Comparison of ENCODE assay signal across 8 mouse cellular contexts in genomic region chr11:72411093-72411921, GRCm38 (mm10). TPM values are rescaled to one million over a fixed set of nuclear protein-coding genes. Genes with fewer than 3 reads are reported as not detected.
DNase-seq lines count a peak whose midpoint lies in the region; ATAC-seq lines count a peak whose summit lies in the region.

Smtnl2 (minus strand) TSS chr11:72411713.

- H3K9ac ChIP-seq in forebrain, embryonic 15.5 days (replicated peaks), result peak within 1 kb of the TSS; percentile 55
- H3K9ac ChIP-seq in lung, embryonic 16.5 days (ENCODE audit: low read length), result peak within 1 kb of the TSS; percentile 93

- intact Hi-C loops in heart, postnatal 14 days (cut with DNase I), result loop anchor here (2.0 kb wide), 1 partner anchor 13 kb away; no protein-coding TSS in a partner anchor

- WGBS in forebrain, embryonic 15.5 days, result under 1% methylated on average over 83 of the region's 86 CpGs
- under 1% methylated on average over 86 of the region's 86 CpGs for WGBS in lung, embryonic 16.5 days

- ATAC-seq in forebrain, embryonic 15.5 days (replicated peaks), result peak; percentile 89
- peak; percentile 95 for ATAC-seq in lung, embryonic 16.5 days (ENCODE audit: low read depth)

- no peaks in the 10 kb centered on the region for H3K36me3 ChIP-seq in forebrain, embryonic 15.5 days
- no peaks in the 10 kb centered on the region for H3K36me3 ChIP-seq in lung, embryonic 16.5 days (ENCODE audit: control insufficient read depth, insufficient read depth, low read length)

- H3K9me3 ChIP-seq in forebrain, embryonic 15.5 days, result no peaks in the 10 kb centered on the region
- no peaks in the 10 kb centered on the region for H3K9me3 ChIP-seq in lung, embryonic 16.5 days (ENCODE audit: control insufficient read depth, low read length)

- H3K4me2 ChIP-seq in forebrain, embryonic 15.5 days (replicated peaks), result peak within 1 kb of the TSS; percentile 94
- peak within 1 kb of the TSS; percentile 92 for H3K4me2 ChIP-seq in lung, embryonic 16.5 days (ENCODE audit: low read depth, low read length)

- no peak within 1 kb of the TSS for H3K27ac ChIP-seq in forebrain, embryonic 15.5 days (replicated peaks)
- peak within 1 kb of the TSS; percentile 94 for H3K27ac ChIP-seq in lung, embryonic 16.5 days (ENCODE audit: low read length)

- peaks cover 15% of the 10 kb centered on the region; the same call in 1 of the 2 replicates for H3K27me3 ChIP-seq in forebrain, embryonic 15.5 days
- H3K27me3 ChIP-seq in lung, embryonic 16.5 days (ENCODE audit: control insufficient read depth, insufficient read depth, low read depth, low read length), result no peaks in the 10 kb centered on the region

- peak; percentile 30 to 37 for DNase-seq in left cerebral cortex, adult 18-20 months (ENCODE audit: low spot score in 2 of 2)
- DNase-seq in left cerebral cortex, adult 11 months (ENCODE audit: low spot score), result no peak
- DNase-seq in heart, postnatal 14 days, result peak; percentile 95 to 96
- DNase-seq in kidney, postnatal 4 days, result peak; percentile 95 to 97
- DNase-seq in ovary, postnatal 14 days (ENCODE audit: low spot score), result peak; percentile 86
- peak; percentile 43 to 52 for DNase-seq in thymus, postnatal 36 days

- H3K4me1 ChIP-seq in forebrain, embryonic 15.5 days, result peaks cover 15% of the 10 kb centered on the region
- peaks cover 51% of the 10 kb centered on the region for H3K4me1 ChIP-seq in lung, embryonic 16.5 days (replicated peaks; ENCODE audit: control insufficient read depth, insufficient read depth, low read length)

- H3K4me3 ChIP-seq in forebrain, embryonic 15.5 days, result peak within 1 kb of the TSS; percentile 50
- peak within 1 kb of the TSS; percentile 96 for H3K4me3 ChIP-seq in lung, embryonic 16.5 days (ENCODE audit: low read length)

RNA-seq across cellular contexts. Expression of gene Smtnl2, which starts in this region (rescaled TPM):
- total RNA-seq in left cerebral cortex, adult 18-20 months (2021), result 1 to 10 TPM in 1 of 2 experiments, under 1 TPM in 1; 0.61 to 1.3 TPM
- polyA plus RNA-seq in forebrain, embryonic 15.5 days (2015; fragmentation: Nextera tagmentation; extraction: Ambion mirVana), result 5.3 and 5.4 TPM in 2 replicates
- total RNA-seq in heart, postnatal 14 days (2021), result 10 to 100 TPM; 27.1 to 30.5 TPM
- 133 and 136 TPM in 2 replicates for polyA plus RNA-seq in lung, embryonic 16.5 days (2015; fragmentation: Nextera tagmentation; extraction: Ambion mirVana)

Comparison
In these comparisons a context has a peak if more than half of its experiments do, and no peak if none do; other contexts are left out.
1. RNA of gene Smtnl2 (total RNA-seq): 27.1 to 30.5 TPM in heart, postnatal 14 days; 0.61 to 1.3 TPM in left cerebral cortex, adult 18-20 months; every median in the first group is over 10 times any median in the second.
2. RNA of gene Smtnl2 (polyA plus RNA-seq): 133 to 136 TPM in lung, embryonic 16.5 days; 5.3 to 5.4 TPM in forebrain, embryonic 15.5 days; every median in the first group is over 10 times any median in the second.